ENCODE assay signal across 8 mouse cellular contexts in genomic region chr7:19817382-19818105, GRCm38 (mm10). TPM values are rescaled to one million over a fixed set of nuclear protein-coding genes. Genes with fewer than 3 reads are reported as not detected.
DNase-seq lines count a peak whose midpoint lies in the region; ATAC-seq and TF ChIP-seq lines count a peak whose summit lies in the region.

No protein-coding gene starts in this region.

- ATAC-seq in forebrain, postnatal 0 days: no peak
- peak; percentile 71 for ATAC-seq in hindbrain, embryonic 12.5 days (ENCODE audit: low FRiP score)
- ATAC-seq in liver, embryonic 14.5 days (ENCODE audit: insufficient read depth): peak; percentile 70

- TF ChIP-seq CTCF in forebrain, postnatal 0 days (IDR thresholded peaks at IDR 0.05; ENCODE audit: low read depth): no peak
- TF ChIP-seq CTCF in liver, embryonic 14.5 days (IDR thresholded peaks at IDR 0.05; ENCODE audit: low read depth): no peak

- peak overlapping the region; percentile 73; the same call in 1 of the 2 replicates for H3K4me2 ChIP-seq in forebrain, postnatal 0 days (ENCODE audit: low read depth)
- H3K4me2 ChIP-seq in hindbrain, embryonic 12.5 days (replicated peaks): peak overlapping the region; percentile 64
- peak overlapping the region; percentile 58 for H3K4me2 ChIP-seq in liver, embryonic 14.5 days (ENCODE audit: low read depth)
- H3K4me2 ChIP-seq in myocyte (ENCODE audit: low read depth): peak overlapping the region; percentile 92

- 0 out of 2 replicates have a peak overlapping the region, but pooled peaks have one; percentile 15 for H3K9ac ChIP-seq in forebrain, postnatal 0 days
- peak overlapping the region; percentile 15; the same call in 1 of the 2 replicates for H3K9ac ChIP-seq in hindbrain, embryonic 12.5 days
- H3K9ac ChIP-seq in liver, embryonic 14.5 days (replicated peaks): no peak overlapping the region; the same call in 1 of the 2 replicates

- 11% methylated on average over 15 of the region's 15 CpGs for WGBS in forebrain, postnatal 0 days
- WGBS in hindbrain, embryonic 12.5 days: 5% methylated on average over 15 of the region's 15 CpGs
- WGBS in liver, embryonic 14.5 days (ENCODE audit: insufficient replicate concordance): 4% methylated on average over 15 of the region's 15 CpGs

- H3K36me3 ChIP-seq in forebrain, postnatal 0 days (ENCODE audit: insufficient read depth): no peaks in the 10 kb centered on the region
- no peaks in the 10 kb centered on the region for H3K36me3 ChIP-seq in hindbrain, embryonic 12.5 days
- no peaks in the 10 kb centered on the region for H3K36me3 ChIP-seq in liver, embryonic 14.5 days (replicated peaks; ENCODE audit: control insufficient read depth, insufficient read depth, low read depth)
- no peaks in the 10 kb centered on the region for H3K36me3 ChIP-seq in myocyte (ENCODE audit: control insufficient read depth, insufficient read depth)

- peaks cover 19% of the 10 kb centered on the region for H3K27me3 ChIP-seq in forebrain, postnatal 0 days (ENCODE audit: insufficient read depth, low read length)
- peaks cover 79% of the 10 kb centered on the region for H3K27me3 ChIP-seq in hindbrain, embryonic 12.5 days
- peaks cover 12% of the 10 kb centered on the region for H3K27me3 ChIP-seq in liver, embryonic 14.5 days (ENCODE audit: control insufficient read depth, insufficient read depth, low read length)
- H3K27me3 ChIP-seq in myocyte (ENCODE audit: control insufficient read depth, insufficient read depth, insufficient read length): no peaks in the 10 kb centered on the region

- peak; percentile 95 for DNase-seq in CD4-positive helper T cell, adult 2 months (ENCODE audit: low read depth, low spot score)
- DNase-seq in ZHBTc4 (ENCODE audit: low read depth, low spot score): peak; percentile 91
- DNase-seq in forebrain, postnatal 0 days: no peak
- DNase-seq in liver, embryonic 14.5 days (ENCODE audit: low read depth in 3 of 3, low spot score in 3 of 3): no peak
- DNase-seq in testis, postnatal 10 days (ENCODE audit: low spot score): peak; percentile 72
- no peak for DNase-seq in left cerebral cortex, adult 11 months (ENCODE audit: low spot score)

- no peaks in the 10 kb centered on the region for H3K4me1 ChIP-seq in forebrain, postnatal 0 days (ENCODE audit: insufficient read depth)
- H3K4me1 ChIP-seq in hindbrain, embryonic 12.5 days: peaks cover 28% of the 10 kb centered on the region
- peaks cover 0 to 18% of the 10 kb centered on the region in 2 experiments; a peak in 3 of 4 replicates for H3K4me1 ChIP-seq in liver, embryonic 14.5 days (replicated peaks; ENCODE audit: control insufficient read depth in 2 of 2, insufficient read depth in 2 of 2, low read length in 1 of 2)

- TF ChIP-seq POLR2A in myocyte (IDR thresholded peaks at IDR 0.05; ENCODE audit: insufficient read length, low read depth): peak; percentile 49

- H3ac ChIP-seq in myocyte (ENCODE audit: control insufficient read depth, insufficient read length): no peak overlapping the region

- peaks cover 12% of the 10 kb centered on the region for H3K79me2 ChIP-seq in myocyte (ENCODE audit: control insufficient read depth, insufficient read depth)

- no peak overlapping the region for H3K4me3 ChIP-seq in forebrain, postnatal 0 days (ENCODE audit: low read depth, low read length)
- H3K4me3 ChIP-seq in hindbrain, embryonic 12.5 days: peak overlapping the region; percentile 20
- H3K4me3 ChIP-seq in liver, embryonic 14.5 days (ENCODE audit: insufficient read depth in 1 of 2, low read depth in 2 of 2, low read length in 2 of 2): peak overlapping the region; percentile 38 to 50
- peak overlapping the region; percentile 56 for H3K4me3 ChIP-seq in myocyte

- TF ChIP-seq EP300 in liver, embryonic 14.5 days (IDR thresholded peaks at IDR 0.05; ENCODE audit: low read depth): no peak

- no peak overlapping the region for H3K27ac ChIP-seq in forebrain, postnatal 0 days (ENCODE audit: low read depth, low read length)
- peak overlapping the region; percentile 23 for H3K27ac ChIP-seq in hindbrain, embryonic 12.5 days
- peak overlapping the region; percentile 19; the same call in 1 of the 2 replicates for H3K27ac ChIP-seq in liver, embryonic 14.5 days

- no peaks in the 10 kb centered on the region for H3K9me3 ChIP-seq in forebrain, postnatal 0 days (ENCODE audit: low read length)
- H3K9me3 ChIP-seq in hindbrain, embryonic 12.5 days (replicated peaks): 0 out of 2 replicates have a peak, but pooled peaks cover 4% of the 10 kb centered on the region
- no peaks in the 10 kb centered on the region for H3K9me3 ChIP-seq in liver, embryonic 14.5 days (ENCODE audit: control insufficient read depth, low read length)

TF ChIP-seq in myocyte, 11 proteins besides CTCF, POLR2A, EP300 and RAD21:
- TF ChIP-seq CEBPB (IDR thresholded peaks at IDR 0.05; ENCODE audit: insufficient read depth, poor library complexity, severe bottlenecking) (no peak), MAX (IDR thresholded peaks at IDR 0.05; ENCODE audit: low read depth) (no peak), E2F4 (IDR thresholded peaks at IDR 0.05; ENCODE audit: insufficient read depth) (no peak), MYOD1 (IDR thresholded peaks at IDR 0.05; ENCODE audit: control insufficient read depth in 1 of 3, insufficient read length in 2 of 3, low read depth in 2 of 3) (peak; percentile 75 to 98 (median 97)), REST (IDR thresholded peaks at IDR 0.05; ENCODE audit: insufficient read depth, insufficient read length) (no peak), SRF (IDR thresholded peaks at IDR 0.05; ENCODE audit: control insufficient read depth, insufficient read length, low read depth) (peak; percentile 12), TCF3 (IDR thresholded peaks at IDR 0.05; ENCODE audit: insufficient read length, low read depth) (peak; percentile 88), POLR2AphosphoS2 (IDR thresholded peaks at IDR 0.05; ENCODE audit: insufficient read length, low read depth) (peak; percentile 19), USF1 (IDR thresholded peaks at IDR 0.05; ENCODE audit: low read depth) (no peak), TCF12 (IDR thresholded peaks at IDR 0.05; ENCODE audit: insufficient read depth, poor library complexity, severe bottlenecking) (peak; percentile 97), MYOG (IDR thresholded peaks at IDR 0.05; ENCODE audit: control insufficient read depth in 1 of 3, insufficient read depth in 1 of 3, insufficient read length in 2 of 3, low read depth in 2 of 3) (peak; percentile 98 to 99 (median 98))

RNA-seq across cellular contexts. Expression of gene Bcl3, which starts 5.0 kb away (rescaled TPM):
- 0.43 and 0.77 TPM in 2 replicates for total RNA-seq in forebrain, postnatal 0 days (2014; rRNA removed)
- 0.28 and 0.86 TPM in 2 replicates for polyA plus RNA-seq in forebrain, postnatal 0 days (2015; fragmentation: Nextera tagmentation; extraction: Ambion mirVana)
- polyA plus RNA-seq in hindbrain, embryonic 12.5 days (2016; fragmentation: Nextera tagmentation; extraction: Ambion mirVana): 1.1 and 2.1 TPM in 2 replicates
- 2.7 and 3.1 TPM in 2 replicates for polyA plus RNA-seq in liver, embryonic 14.5 days (2012; rRNA removed)
- polyA plus RNA-seq in liver, embryonic 14.5 days (2014; fragmentation: Nextera tagmentation; extraction: Ambion mirVana): 3.5 and 3.8 TPM in 2 replicates
- 19.2 TPM for polyA plus RNA-seq in myocyte (2012; fragmentation: generic; extraction: Trizol)

RNA-seq across cellular contexts. Expression of gene Cblc, which starts 20.9 kb away (rescaled TPM):
- 0.38 and 1.1 TPM in 2 replicates for total RNA-seq in forebrain, postnatal 0 days (2014; rRNA removed)
- 0.67 and 0.84 TPM in 2 replicates for polyA plus RNA-seq in forebrain, postnatal 0 days (2015; fragmentation: Nextera tagmentation; extraction: Ambion mirVana)
- 1.0 and 1.3 TPM in 2 replicates for polyA plus RNA-seq in hindbrain, embryonic 12.5 days (2016; fragmentation: Nextera tagmentation; extraction: Ambion mirVana)
- 0.95 and 1.2 TPM in 2 replicates for polyA plus RNA-seq in liver, embryonic 14.5 days (2012; rRNA removed)
- polyA plus RNA-seq in liver, embryonic 14.5 days (2014; fragmentation: Nextera tagmentation; extraction: Ambion mirVana): 1.1 and 1.3 TPM in 2 replicates
- 0.90 TPM for polyA plus RNA-seq in myocyte (2012; fragmentation: generic; extraction: Trizol)

RNA-seq across cellular contexts. Expression of gene Gm19345, which starts 34.3 kb away (rescaled TPM):
- 32.4 and 33.3 TPM in 2 replicates for total RNA-seq in forebrain, postnatal 0 days (2014; rRNA removed)
- 14.6 and 16.4 TPM in 2 replicates for polyA plus RNA-seq in forebrain, postnatal 0 days (2015; fragmentation: Nextera tagmentation; extraction: Ambion mirVana)
- 1.1 and 1.7 TPM in 2 replicates for polyA plus RNA-seq in hindbrain, embryonic 12.5 days (2016; fragmentation: Nextera tagmentation; extraction: Ambion mirVana)
- polyA plus RNA-seq in liver, embryonic 14.5 days (2012; rRNA removed): not detected in 2 replicates
- not detected in 2 replicates for polyA plus RNA-seq in liver, embryonic 14.5 days (2014; fragmentation: Nextera tagmentation; extraction: Ambion mirVana)
- 0.05 TPM for polyA plus RNA-seq in myocyte (2012; fragmentation: generic; extraction: Trizol)

RNA-seq across cellular contexts. Expression of gene Ceacam16, which starts 43.6 kb away (rescaled TPM):
- total RNA-seq in forebrain, postnatal 0 days (2014; rRNA removed): not detected in 2 replicates
- polyA plus RNA-seq in forebrain, postnatal 0 days (2015; fragmentation: Nextera tagmentation; extraction: Ambion mirVana): 0.53 and 0.84 TPM in 2 replicates
- not detected in 2 replicates for polyA plus RNA-seq in hindbrain, embryonic 12.5 days (2016; fragmentation: Nextera tagmentation; extraction: Ambion mirVana)
- 0.04 TPM in 1 of 2 replicates, not detected in the other for polyA plus RNA-seq in liver, embryonic 14.5 days (2012; rRNA removed)
- polyA plus RNA-seq in liver, embryonic 14.5 days (2014; fragmentation: Nextera tagmentation; extraction: Ambion mirVana): 0.08 TPM in 1 of 2 replicates, not detected in the other
- polyA plus RNA-seq in myocyte (2012; fragmentation: generic; extraction: Trizol): 0.02 TPM

RNA-seq across cellular contexts. Expression of gene Bcam, which starts 46.7 kb away (rescaled TPM):
- total RNA-seq in forebrain, postnatal 0 days (2014; rRNA removed): 12.2 and 19.5 TPM in 2 replicates
- polyA plus RNA-seq in forebrain, postnatal 0 days (2015; fragmentation: Nextera tagmentation; extraction: Ambion mirVana): 10.9 and 12.7 TPM in 2 replicates
- 21.0 and 25.1 TPM in 2 replicates for polyA plus RNA-seq in hindbrain, embryonic 12.5 days (2016; fragmentation: Nextera tagmentation; extraction: Ambion mirVana)
- polyA plus RNA-seq in liver, embryonic 14.5 days (2012; rRNA removed): 6.3 and 7.6 TPM in 2 replicates
- polyA plus RNA-seq in liver, embryonic 14.5 days (2014; fragmentation: Nextera tagmentation; extraction: Ambion mirVana): 4.9 and 6.6 TPM in 2 replicates
- 29.3 TPM for polyA plus RNA-seq in myocyte (2012; fragmentation: generic; extraction: Trizol)

Comparison
In these comparisons a context has a peak if more than half of its experiments do, and no peak if none do; other contexts are left out.
1. DNase-seq: peak in CD4-positive helper T cell, adult 2 months (single experiment), ZHBTc4 (single experiment) and testis, postnatal 10 days (single experiment); none in forebrain, postnatal 0 days (single experiment), liver, embryonic 14.5 days (0 of 3) and left cerebral cortex, adult 11 months (single experiment).
2. Peak in every context shown above with its lines, with median percentiles within 50 percentile points of each other: H3K4me2 ChIP-seq.